Mouse (Mus musculus): ENCODE results near the gene Trim38. TPM values are rescaled to one million over a fixed set of nuclear protein-coding genes. Genes with fewer than 3 reads are reported as not detected.
A peak's percentile ranks its signal among the peaks of the same experiment; 100 is the strongest.

The Trim38 gene
- total and polyA plus RNA-seq, 2 experiments from 2014 or later, result not detected

- peaks cover 6% of the 10 kb centered on the region; the same call in 1 of the 2 replicates for H3K4me1 ChIP-seq (ENCODE audit: insufficient read depth, low read length)
- 33% methylated on average over 13 of the region's 13 CpGs for WGBS
- H3K9me3 ChIP-seq (ENCODE audit: low read length), result no peaks in the 10 kb centered on the region
- no peak for ATAC-seq
- H3K27ac ChIP-seq, result peak overlapping the region; percentile 94; the same call in 1 of the 2 replicates
- DNase-seq (ENCODE audit: low spot score), result no peak
- H3K9ac ChIP-seq (replicated peaks; ENCODE audit: low read length), result peak overlapping the region; percentile 74
- no peaks in the 10 kb centered on the region for H3K36me3 ChIP-seq (ENCODE audit: insufficient read depth, low read length)
- peak overlapping the region; percentile 98 for H3K4me2 ChIP-seq (ENCODE audit: low read depth, low read length)
- peak overlapping the region; percentile 52 for H3K4me3 ChIP-seq (ENCODE audit: low read length)
- TF ChIP-seq CTCF (IDR thresholded peaks at IDR 0.05; ENCODE audit: low read depth), result no peak
- H3K27me3 ChIP-seq (ENCODE audit: insufficient read depth, low read length), result no peaks in the 10 kb centered on the region
Measured at GRCm38 (mm10) chr13:23740256-23740840, 29.4 kb upstream of the Trim38 start.

GRCm38 (mm10) chr13:23740910-23741309 is 28.8 kb upstream of the Trim38 start:
- Histone ChIP-seq H3K9ac (replicated peaks; ENCODE audit: low read length) (no peak overlapping the region), H3K4me2 (ENCODE audit: low read depth, low read length) (0 out of 2 replicates have a peak overlapping the region, but pooled peaks have one; percentile 98), H3K9me3 (ENCODE audit: low read length) (no peaks in the 10 kb centered on the region), H3K36me3 (ENCODE audit: insufficient read depth, low read length) (no peaks in the 10 kb centered on the region), H3K27me3 (ENCODE audit: insufficient read depth, low read length) (no peaks in the 10 kb centered on the region), H3K4me1 (ENCODE audit: insufficient read depth, low read length) (peaks cover 6% of the 10 kb centered on the region; the same call in 1 of the 2 replicates), H3K27ac (no peak overlapping the region), H3K4me3 (ENCODE audit: low read length) (no peak overlapping the region)
- TF ChIP-seq CTCF (IDR thresholded peaks at IDR 0.05; ENCODE audit: low read depth), result no peak
- DNase-seq (ENCODE audit: low spot score) (no peak), ATAC-seq (no peak)
- 67% methylated on average over 5 of the region's 5 CpGs for WGBS

GRCm38 (mm10) chr13:23742007-23742406 is 27.7 kb upstream of the Trim38 start:
- ATAC-seq, result no peak
- TF ChIP-seq CTCF (IDR thresholded peaks at IDR 0.05; ENCODE audit: low read depth), result no peak
- H3K4me1 ChIP-seq (ENCODE audit: insufficient read depth, low read length), result peaks cover 6% of the 10 kb centered on the region; the same call in 1 of the 2 replicates

GRCm38 (mm10) chr13:23743215-23743614 is 26.5 kb upstream of the Trim38 start:
- H3K27me3 ChIP-seq (ENCODE audit: insufficient read depth, low read length), result no peaks in the 10 kb centered on the region
- H3K9ac ChIP-seq (replicated peaks; ENCODE audit: low read length), result no peak overlapping the region
- H3K27ac ChIP-seq, result no peak overlapping the region
- no peak overlapping the region for H3K4me2 ChIP-seq (ENCODE audit: low read depth, low read length)
- H3K4me3 ChIP-seq (ENCODE audit: low read length), result no peak overlapping the region
- H3K9me3 ChIP-seq (ENCODE audit: low read length), result no peaks in the 10 kb centered on the region
- TF ChIP-seq CTCF (IDR thresholded peaks at IDR 0.05; ENCODE audit: low read depth), result no peak
- WGBS, result 91% methylated on average over 5 of the region's 5 CpGs
- DNase-seq (ENCODE audit: low spot score) (no peak), ATAC-seq (no peak)
- peaks cover under 1% of the 10 kb centered on the region; the same call in 1 of the 2 replicates for H3K4me1 ChIP-seq (ENCODE audit: insufficient read depth, low read length)
- H3K36me3 ChIP-seq (ENCODE audit: insufficient read depth, low read length), result no peaks in the 10 kb centered on the region

More at GRCm38 (mm10) chr13:23742007-23742406, 27.7 kb upstream of the Trim38 start:
- Histone ChIP-seq H3K27ac (no peak overlapping the region), H3K27me3 (ENCODE audit: insufficient read depth, low read length) (no peaks in the 10 kb centered on the region), H3K36me3 (ENCODE audit: insufficient read depth, low read length) (no peaks in the 10 kb centered on the region), H3K4me2 (ENCODE audit: low read depth, low read length) (no peak overlapping the region), H3K9ac (replicated peaks; ENCODE audit: low read length) (no peak overlapping the region), H3K4me3 (ENCODE audit: low read length) (no peak overlapping the region), H3K9me3 (ENCODE audit: low read length) (no peaks in the 10 kb centered on the region)
- no peak for DNase-seq (ENCODE audit: low spot score)

- 51% methylated on average over 4 of the region's 4 CpGs for WGBS
- Histone ChIP-seq H3K4me3 (ENCODE audit: low read length) (no peak overlapping the region), H3K27ac (no peak overlapping the region), H3K4me1 (ENCODE audit: insufficient read depth, low read length) (no peaks in the 10 kb centered on the region; the same call in 1 of the 2 replicates), H3K9me3 (ENCODE audit: low read length) (no peaks in the 10 kb centered on the region), H3K9ac (replicated peaks; ENCODE audit: low read length) (no peak overlapping the region), H3K4me2 (ENCODE audit: low read depth, low read length) (peak overlapping the region; percentile 63; the same call in 1 of the 2 replicates), H3K27me3 (ENCODE audit: insufficient read depth, low read length) (no peaks in the 10 kb centered on the region), H3K36me3 (ENCODE audit: insufficient read depth, low read length) (no peaks in the 10 kb centered on the region)
- DNase-seq (ENCODE audit: low spot score), result no peak
- ATAC-seq, result no peak
- no peak for TF ChIP-seq CTCF (IDR thresholded peaks at IDR 0.05; ENCODE audit: low read depth)
Measured at GRCm38 (mm10) chr13:23743963-23744362, 25.8 kb upstream of the Trim38 start.

GRCm38 (mm10) chr13:23744421-23745380 is 25.0 kb upstream of the Trim38 start:
- no peak for DNase-seq (ENCODE audit: low spot score)
- 2% methylated on average over 13 of the region's 36 CpGs for WGBS
- Histone ChIP-seq H3K27ac (no peak overlapping the region), H3K4me1 (ENCODE audit: insufficient read depth, low read length) (no peaks in the 10 kb centered on the region; the same call in 1 of the 2 replicates), H3K27me3 (ENCODE audit: insufficient read depth, low read length) (no peaks in the 10 kb centered on the region), H3K36me3 (ENCODE audit: insufficient read depth, low read length) (no peaks in the 10 kb centered on the region), H3K4me2 (ENCODE audit: low read depth, low read length) (peak overlapping the region; percentile 63), H3K4me3 (ENCODE audit: low read length) (peak overlapping the region; percentile 38), H3K9ac (replicated peaks; ENCODE audit: low read length) (no peak overlapping the region), H3K9me3 (ENCODE audit: low read length) (no peaks in the 10 kb centered on the region)
- TF ChIP-seq CTCF (IDR thresholded peaks at IDR 0.05; ENCODE audit: low read depth), result no peak
- ATAC-seq, result no peak

All from hindbrain, postnatal 0 days (tissue).